Mouse (Mus musculus): ENCODE data around the gene Agfg1. TPM values are rescaled to one million over a fixed set of nuclear protein-coding genes. Genes with fewer than 3 reads are reported as not detected.
A peak's percentile ranks its signal among the peaks of the same experiment; 100 is the strongest.
"Not testable (repeated sequence)": the region's sequence is repeated elsewhere in the genome, so short reads cannot be mapped to it uniquely, and the experiment has no call there.

The Agfg1 gene
- polyA plus RNA-seq, 2 experiments = 43.8 to 59.4 TPM

DNA sequence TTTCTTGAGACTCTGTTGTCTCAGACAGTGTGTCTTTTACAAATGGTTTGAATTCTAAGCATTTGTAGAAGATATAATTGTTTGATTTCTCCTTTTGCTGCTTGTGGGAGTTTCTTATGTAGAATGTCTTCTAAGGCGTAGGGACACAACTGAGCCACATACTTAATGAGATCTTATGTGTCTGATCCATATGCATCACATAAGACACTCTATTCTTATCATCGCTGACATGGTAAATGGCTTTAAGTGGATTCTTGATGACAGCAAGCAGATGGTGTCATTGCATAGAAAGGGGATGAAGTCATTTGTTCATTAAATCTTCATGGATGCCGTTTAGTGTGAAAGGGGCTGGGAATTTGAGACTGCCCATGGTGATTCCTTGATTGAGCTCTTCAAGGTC is 66.6 kb downstream of the Agfg1 start:
- no peak overlapping the region for H3K4me3 ChIP-seq (ENCODE audit: insufficient read depth in 1 of 2, low read depth in 2 of 2, low read length in 2 of 2)
- WGBS (ENCODE audit: insufficient replicate concordance) = 87% methylated on average over 3 of the region's 3 CpGs
- H3K4me2 ChIP-seq (ENCODE audit: low read depth) = no peak overlapping the region
- H3K9ac ChIP-seq (replicated peaks) = no peak overlapping the region
- no peaks in the 10 kb centered on the region for H3K27me3 ChIP-seq (ENCODE audit: control insufficient read depth, insufficient read depth, low read length)
- no peak for ATAC-seq (ENCODE audit: insufficient read depth)
- no peaks in the 10 kb centered on the region for H3K4me1 ChIP-seq (replicated peaks; ENCODE audit: control insufficient read depth in 2 of 2, insufficient read depth in 2 of 2, low read length in 1 of 2)
- DNase-seq (ENCODE audit: low read depth in 3 of 3, low spot score in 3 of 3) = no peak
- H3K27ac ChIP-seq = no peak overlapping the region
- peaks cover 33% of the 10 kb centered on the region for H3K36me3 ChIP-seq (replicated peaks; ENCODE audit: control insufficient read depth, insufficient read depth, low read depth)
- no peak for TF ChIP-seq CTCF (IDR thresholded peaks at IDR 0.05; ENCODE audit: low read depth)
- TF ChIP-seq EP300 (IDR thresholded peaks at IDR 0.05; ENCODE audit: low read depth) = no peak
- no peaks in the 10 kb centered on the region for H3K9me3 ChIP-seq (ENCODE audit: control insufficient read depth, low read length)

DNA sequence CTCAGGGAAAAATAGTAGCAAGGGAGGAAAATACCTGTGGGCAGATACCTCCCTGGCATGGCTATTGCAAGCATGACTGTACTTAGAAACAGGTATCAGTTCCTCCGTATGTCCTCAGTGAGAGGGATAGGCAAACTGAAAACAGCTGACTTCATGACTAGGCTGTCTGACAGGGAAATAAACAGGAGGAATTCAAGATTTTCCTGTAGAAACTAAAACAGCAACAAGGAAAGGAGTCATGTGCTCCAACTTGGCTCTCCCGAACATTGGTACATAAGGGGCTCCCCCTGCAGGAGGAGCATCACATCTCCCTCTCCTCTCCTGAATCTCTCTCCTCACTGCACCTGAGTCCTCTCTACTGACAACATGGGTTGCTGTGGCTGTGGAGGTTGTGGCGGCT is 73.7 kb downstream of the Agfg1 start, which contains the start of gene A030005L19Rik:
TSS of gene A030005L19Rik (plus strand) at position 301 of the 400 bp plus-strand sequence.
- no peaks in the 10 kb centered on the region for H3K9me3 ChIP-seq (ENCODE audit: control insufficient read depth, low read length)
- peaks cover 3% of the 10 kb centered on the region in 2 experiments; a peak in 2 of 4 replicates for H3K4me1 ChIP-seq (replicated peaks; ENCODE audit: control insufficient read depth in 2 of 2, insufficient read depth in 2 of 2, low read length in 1 of 2)
- no peak within 1 kb of the TSS for H3K9ac ChIP-seq (replicated peaks)
- H3K27me3 ChIP-seq (ENCODE audit: control insufficient read depth, insufficient read depth, low read length) = no peaks in the 10 kb centered on the region
- H3K27ac ChIP-seq = no peak within 1 kb of the TSS
- no peaks in the 10 kb centered on the region for H3K36me3 ChIP-seq (replicated peaks; ENCODE audit: control insufficient read depth, insufficient read depth, low read depth)
- WGBS (ENCODE audit: insufficient replicate concordance) = 70% methylated on average over 3 of the region's 3 CpGs
- ATAC-seq (ENCODE audit: insufficient read depth) = no peak
- H3K4me3 ChIP-seq (ENCODE audit: insufficient read depth in 1 of 2, low read depth in 2 of 2, low read length in 2 of 2) = no peak within 1 kb of the TSS
- no peak for DNase-seq (ENCODE audit: low read depth in 3 of 3, low spot score in 3 of 3)
- H3K4me2 ChIP-seq (ENCODE audit: low read depth) = no peak within 1 kb of the TSS
- peak; percentile 45; the same call in 1 of the 2 replicates for TF ChIP-seq CTCF (IDR thresholded peaks at IDR 0.05; ENCODE audit: low read depth)
- no peak for TF ChIP-seq EP300 (IDR thresholded peaks at IDR 0.05; ENCODE audit: low read depth)

DNA sequence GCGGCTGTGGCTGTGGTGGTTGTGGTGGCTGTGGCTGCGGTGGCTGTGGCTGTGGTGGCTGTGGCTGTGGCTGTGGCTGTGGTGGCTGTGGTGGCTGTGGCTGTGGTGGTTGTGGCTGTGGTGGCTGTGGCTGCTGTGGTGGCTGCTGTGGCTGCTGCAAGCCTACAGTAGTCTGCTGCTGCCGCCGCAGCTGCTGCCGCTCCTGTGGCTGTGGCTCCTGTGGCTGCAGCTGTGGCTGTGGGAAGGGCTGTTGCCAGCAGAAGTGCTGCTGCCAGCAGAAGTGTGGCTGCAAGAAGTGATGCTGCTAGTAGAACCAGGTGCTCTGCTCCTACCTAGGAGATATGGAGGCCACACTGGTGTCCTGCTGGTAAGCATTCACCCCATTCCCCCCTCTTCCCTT is 74.2 kb downstream of the Agfg1 start:
- WGBS (ENCODE audit: insufficient replicate concordance) = 69% methylated on average over 5 of the region's 5 CpGs
- not testable (repeated sequence) for H3K4me2 ChIP-seq (ENCODE audit: low read depth); H3K27ac ChIP-seq; DNase-seq (ENCODE audit: low read depth in 3 of 3, low spot score in 3 of 3); H3K4me3 ChIP-seq (ENCODE audit: insufficient read depth in 1 of 2, low read depth in 2 of 2, low read length in 2 of 2); H3K9me3 ChIP-seq (ENCODE audit: control insufficient read depth, low read length); H3K9ac ChIP-seq (replicated peaks); H3K4me1 ChIP-seq (replicated peaks; ENCODE audit: control insufficient read depth in 2 of 2, insufficient read depth in 2 of 2, low read length in 1 of 2); ATAC-seq (ENCODE audit: insufficient read depth); H3K36me3 ChIP-seq (replicated peaks; ENCODE audit: control insufficient read depth, insufficient read depth, low read depth); H3K27me3 ChIP-seq (ENCODE audit: control insufficient read depth, insufficient read depth, low read length)

DNA sequence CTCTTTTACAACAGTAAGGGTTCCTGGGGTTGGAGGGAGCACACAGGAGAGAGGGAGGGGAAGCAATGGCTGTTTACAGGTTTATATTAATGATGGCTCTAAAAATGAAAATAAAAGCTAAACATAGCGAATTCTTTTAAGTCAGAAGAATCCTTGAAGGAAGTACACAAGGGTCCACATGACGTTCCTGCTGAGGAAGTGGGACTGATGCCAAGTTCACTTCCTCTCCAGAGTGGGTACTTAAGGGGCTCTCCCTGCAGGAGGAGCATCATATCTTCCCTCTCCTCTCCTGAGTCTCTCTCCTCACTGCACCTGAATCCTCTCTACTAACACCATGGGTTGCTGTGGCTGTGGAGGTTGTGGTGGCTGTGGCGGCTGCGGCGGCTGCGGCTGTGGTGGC is 85.4 kb downstream of the Agfg1 start, which contains the start of gene A030014E15Rik:
TSS of gene A030014E15Rik (plus strand) at position 268 of the 400 bp plus-strand sequence.
- Histone ChIP-seq H3K36me3 (replicated peaks; ENCODE audit: control insufficient read depth, insufficient read depth, low read depth) (no peaks in the 10 kb centered on the region), H3K4me2 (ENCODE audit: low read depth) (no peak within 1 kb of the TSS), H3K27ac (no peak within 1 kb of the TSS), H3K4me1 (replicated peaks; ENCODE audit: control insufficient read depth in 2 of 2, insufficient read depth in 2 of 2, low read length in 1 of 2) (no peaks in the 10 kb centered on the region), H3K9me3 (ENCODE audit: control insufficient read depth, low read length) (no peaks in the 10 kb centered on the region), H3K4me3 (ENCODE audit: insufficient read depth in 1 of 2, low read depth in 2 of 2, low read length in 2 of 2) (no peak within 1 kb of the TSS), H3K9ac (replicated peaks) (no peak within 1 kb of the TSS), H3K27me3 (ENCODE audit: control insufficient read depth, insufficient read depth, low read length) (no peaks in the 10 kb centered on the region)
- ATAC-seq (ENCODE audit: insufficient read depth) = no peak
- TF ChIP-seq EP300 (IDR thresholded peaks at IDR 0.05; ENCODE audit: low read depth) (no peak), CTCF (IDR thresholded peaks at IDR 0.05; ENCODE audit: low read depth) (no peak)
- no peak for DNase-seq (ENCODE audit: low read depth in 3 of 3, low spot score in 3 of 3)
- WGBS (ENCODE audit: insufficient replicate concordance) = 73% methylated on average over 6 of the region's 6 CpGs

DNA sequence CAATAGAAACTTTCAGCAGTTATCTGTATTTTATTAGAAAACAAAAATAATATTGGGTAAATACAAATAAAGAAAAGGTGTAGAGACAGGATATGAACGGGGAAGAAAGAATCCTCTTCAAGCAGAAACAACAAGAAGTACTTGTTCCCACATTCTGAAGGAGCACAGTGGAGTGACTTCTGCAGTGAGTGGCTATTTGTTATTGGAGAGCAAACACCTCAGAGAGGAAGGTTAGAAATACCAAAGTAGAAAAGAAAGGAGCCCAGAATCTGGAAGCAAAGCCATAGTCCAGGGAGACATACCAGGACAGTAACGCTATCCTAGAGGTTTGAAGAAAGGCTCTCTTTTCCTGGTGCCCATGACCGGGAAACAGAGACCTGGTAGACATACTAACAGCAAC is 91.3 kb downstream of the Agfg1 start:
- DNase-seq (ENCODE audit: low read depth in 3 of 3, low spot score in 3 of 3); H3K4me3 ChIP-seq (ENCODE audit: insufficient read depth in 1 of 2, low read depth in 2 of 2, low read length in 2 of 2); H3K9me3 ChIP-seq (ENCODE audit: control insufficient read depth, low read length); ATAC-seq (ENCODE audit: insufficient read depth); H3K27me3 ChIP-seq (ENCODE audit: control insufficient read depth, insufficient read depth, low read length); H3K36me3 ChIP-seq (replicated peaks; ENCODE audit: control insufficient read depth, insufficient read depth, low read depth); H3K27ac ChIP-seq; H3K9ac ChIP-seq (replicated peaks); H3K4me1 ChIP-seq (replicated peaks; ENCODE audit: control insufficient read depth in 2 of 2, insufficient read depth in 2 of 2, low read length in 1 of 2); H3K4me2 ChIP-seq (ENCODE audit: low read depth): not testable (repeated sequence)
- WGBS (ENCODE audit: insufficient replicate concordance) = 61% methylated on average over 2 of the region's 3 CpGs

DNA sequence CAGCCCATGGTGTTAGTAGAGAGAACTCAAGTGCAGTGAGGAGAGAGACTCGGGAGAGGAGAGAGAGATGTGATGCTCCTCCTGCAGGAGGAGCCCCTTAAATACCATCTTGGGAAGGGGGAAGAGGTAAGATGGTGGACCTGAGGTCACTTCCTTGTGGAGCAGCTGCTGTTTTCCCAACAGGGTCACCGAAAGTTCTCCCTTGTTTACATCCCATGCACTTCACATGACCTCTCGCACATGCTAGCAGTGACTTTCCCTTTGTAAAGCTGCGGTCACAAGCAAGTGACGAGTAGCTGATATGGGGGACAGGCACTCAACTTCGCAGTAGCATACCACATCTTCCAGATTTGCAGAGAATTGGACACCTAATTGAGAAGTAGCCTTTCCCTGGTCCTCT is 92.0 kb downstream of the Agfg1 start, which contains the start of gene Gm6217:
TSS of gene Gm6217 (minus strand) at position 74 of the 400 bp plus-strand sequence.
- not testable (repeated sequence) for H3K4me2 ChIP-seq (ENCODE audit: low read depth); ATAC-seq (ENCODE audit: insufficient read depth); H3K9ac ChIP-seq (replicated peaks); H3K27ac ChIP-seq; DNase-seq (ENCODE audit: low read depth in 3 of 3, low spot score in 3 of 3); H3K36me3 ChIP-seq (replicated peaks; ENCODE audit: control insufficient read depth, insufficient read depth, low read depth); H3K9me3 ChIP-seq (ENCODE audit: control insufficient read depth, low read length); H3K4me3 ChIP-seq (ENCODE audit: insufficient read depth in 1 of 2, low read depth in 2 of 2, low read length in 2 of 2); H3K27me3 ChIP-seq (ENCODE audit: control insufficient read depth, insufficient read depth, low read length); H3K4me1 ChIP-seq (replicated peaks; ENCODE audit: control insufficient read depth in 2 of 2, insufficient read depth in 2 of 2, low read length in 1 of 2)
- WGBS (ENCODE audit: insufficient replicate concordance) = no CpG with 5 or more reads among the region's 6 CpGs
